Mouse (Mus musculus): ENCODE measurements at regions not wholly inside any gene's neighbourhood (a gene's known extent, or its start where the extent isn't known, plus 50 kb on each side); places are given as distances from the start of the nearest gene placed in this dataset.

GRCm38 (mm10) chr5:18135794-18136678 lies 173.7 kb downstream of the Gnat3 start:
- TF ChIP-seq HCFC1 (IDR thresholded peaks at IDR 0.05; ENCODE audit: borderline replicate concordance, insufficient read depth, low read length) (no peak), CHD2 (IDR thresholded peaks at IDR 0.05; ENCODE audit: low read depth, low read length) (no peak), MAFK (IDR thresholded peaks at IDR 0.05; ENCODE audit: insufficient read depth, low read depth, low read length) (no peak), ZNF384 (IDR thresholded peaks at IDR 0.05; ENCODE audit: low read depth, low read length) (no peak)
